Mouse (Mus musculus) liver, adult (tissue): ENCODE data around the gene Kif26b.

ENCODE experiments used
- GATA4 ChIP-seq: IDR thresholded peaks from 2 replicates; pipeline ENCODE4 v1.6.1; 2014; ENCODE audit warnings: mild to moderate bottlenecking, low read length; ENCODE audit not compliant: insufficient replicate concordance

Kif26b gene

DNA sequence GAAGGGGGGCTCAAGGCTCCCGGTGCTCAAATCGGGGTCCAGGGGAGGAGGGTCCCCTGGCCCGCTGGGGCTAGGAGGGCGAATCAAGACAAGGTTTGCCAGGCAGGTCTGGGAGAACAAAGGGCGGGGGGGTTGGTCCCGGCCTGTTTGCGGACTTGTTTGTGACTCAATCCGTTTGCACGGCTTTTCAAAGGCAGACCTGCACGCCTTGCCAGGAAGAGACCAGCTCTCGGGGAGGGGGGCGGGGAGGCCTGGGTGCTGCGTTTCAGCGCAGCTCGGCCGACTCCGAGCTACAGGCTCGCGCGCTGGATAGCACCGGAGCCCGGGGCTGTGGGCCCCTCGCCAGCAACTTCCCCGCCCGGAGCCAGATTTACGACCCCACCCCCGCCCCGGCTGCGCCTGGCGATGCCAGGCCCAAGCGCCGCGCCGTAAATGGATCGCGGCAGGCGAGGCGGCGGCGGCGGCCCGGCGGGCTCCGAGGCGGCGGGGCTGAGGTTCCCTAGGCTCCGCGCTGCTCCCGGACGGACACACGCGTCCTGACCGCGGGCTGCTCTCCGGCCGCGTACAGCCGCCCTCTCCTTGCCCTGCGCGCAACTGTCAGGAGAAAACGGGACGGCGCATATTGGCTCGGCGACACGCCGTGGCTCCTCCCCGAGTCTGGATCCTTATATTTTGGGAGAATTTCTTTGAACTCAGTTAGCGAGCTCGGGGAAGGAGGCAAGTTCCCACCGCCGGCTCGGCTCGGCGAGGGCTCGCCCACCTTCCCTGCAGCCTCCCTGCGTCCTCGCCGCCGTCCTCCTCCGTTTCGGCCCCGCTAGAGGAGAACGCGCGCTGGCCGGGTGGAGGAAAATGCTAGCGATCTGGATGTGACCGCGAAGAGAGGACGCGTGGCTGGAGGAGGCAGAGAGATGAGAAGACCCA lies at the start of gene Kif26b:
Kif26b (plus strand) TSS at position 695 of the 921 bp plus-strand sequence.
- TF ChIP-seq GATA4 = no peak

DNA sequence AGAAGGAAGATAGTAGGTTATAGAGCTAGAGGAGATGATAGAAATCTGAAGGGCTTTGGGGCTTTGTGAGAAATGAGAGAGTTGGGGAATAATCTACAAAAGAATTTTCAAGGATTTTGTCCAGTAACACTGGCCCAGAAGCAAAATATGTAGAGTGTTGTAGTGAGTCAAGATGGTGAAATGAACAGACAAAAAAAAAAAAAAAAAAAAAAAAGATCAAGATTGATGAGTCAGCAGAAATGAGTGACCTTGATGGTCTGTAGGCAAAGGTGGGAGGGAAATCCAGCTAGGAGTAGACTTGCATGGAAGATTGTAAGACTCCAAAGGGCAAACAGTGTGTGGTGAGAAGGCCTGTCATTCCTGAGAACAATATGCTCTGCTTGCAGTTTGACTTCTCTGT lies 45.1 kb upstream of the Kif26b start:
- TF ChIP-seq GATA4 = no peak

DNA sequence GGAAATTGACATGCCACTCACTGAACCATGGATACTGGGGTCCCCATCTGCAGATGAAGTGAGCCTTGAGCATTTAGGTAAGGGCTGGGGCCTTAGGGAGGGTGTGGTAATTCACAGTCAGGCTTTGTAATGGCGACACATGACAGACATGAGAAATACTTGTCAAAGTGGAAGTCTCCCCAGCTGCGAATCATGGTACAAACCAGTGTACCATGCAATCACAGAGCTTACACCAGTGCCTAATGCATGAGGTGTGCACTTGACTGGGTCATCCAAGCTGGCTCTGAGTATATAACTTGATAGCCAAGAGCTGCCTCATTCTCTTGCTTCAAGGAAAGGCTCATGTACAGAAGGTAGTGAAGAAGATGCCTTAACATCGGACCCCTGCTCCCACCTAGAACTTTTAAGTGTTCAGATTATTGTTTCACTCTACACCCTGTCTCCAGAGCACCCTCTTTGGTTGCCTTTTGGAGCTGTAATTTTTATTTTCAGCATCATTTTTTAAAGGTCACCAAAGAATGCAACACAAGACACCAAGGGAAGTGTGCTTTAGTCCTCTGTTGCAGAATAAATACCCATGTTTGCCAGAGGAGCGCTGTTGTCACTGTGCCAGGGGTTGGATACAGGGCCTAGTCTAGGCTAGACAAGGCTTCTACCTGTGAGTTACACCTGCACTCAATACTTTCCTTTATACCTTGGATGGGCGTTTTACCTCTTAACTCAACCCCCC lies 43.6 kb upstream of the Kif26b start:
- TF ChIP-seq GATA4 = no peak

DNA sequence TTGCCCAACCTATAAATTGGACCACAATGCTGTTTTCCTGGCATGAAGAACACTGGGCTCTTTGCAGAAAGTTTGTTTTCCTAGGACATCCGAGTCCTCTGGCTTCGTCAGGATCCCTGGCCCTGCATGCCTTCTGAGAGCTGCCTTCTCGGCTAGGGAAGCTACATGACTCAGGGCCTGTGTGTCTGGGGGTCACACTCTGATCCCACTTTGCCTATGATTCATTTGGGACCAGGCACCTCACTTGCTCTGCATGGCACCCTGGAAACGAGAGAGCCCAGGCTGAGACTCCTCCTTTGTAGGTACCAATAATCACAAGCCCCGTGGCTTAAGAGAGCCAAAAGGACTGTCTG lies 43.1 kb upstream of the Kif26b start:
- TF ChIP-seq GATA4 = no peak

DNA sequence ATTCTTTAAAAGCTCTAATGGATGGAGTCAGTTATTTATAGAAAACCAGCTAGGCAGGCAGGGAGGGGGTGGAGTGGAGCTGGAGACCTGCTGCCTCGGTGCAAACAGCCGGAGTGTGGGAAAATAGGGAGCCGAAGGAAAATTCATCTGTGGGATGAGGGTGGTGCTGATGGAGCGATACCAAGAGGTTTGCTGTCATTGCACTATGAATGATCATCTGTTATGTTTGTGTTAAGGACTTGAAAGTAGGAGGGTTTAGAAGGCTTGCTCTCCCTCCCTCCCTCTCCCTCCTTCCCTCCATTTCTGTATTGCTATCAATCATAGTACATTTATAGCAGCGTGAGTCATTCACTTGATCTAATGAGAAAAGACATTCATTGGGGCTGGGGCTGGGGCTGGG lies 42.1 kb upstream of the Kif26b start:
- no peak for TF ChIP-seq GATA4

DNA sequence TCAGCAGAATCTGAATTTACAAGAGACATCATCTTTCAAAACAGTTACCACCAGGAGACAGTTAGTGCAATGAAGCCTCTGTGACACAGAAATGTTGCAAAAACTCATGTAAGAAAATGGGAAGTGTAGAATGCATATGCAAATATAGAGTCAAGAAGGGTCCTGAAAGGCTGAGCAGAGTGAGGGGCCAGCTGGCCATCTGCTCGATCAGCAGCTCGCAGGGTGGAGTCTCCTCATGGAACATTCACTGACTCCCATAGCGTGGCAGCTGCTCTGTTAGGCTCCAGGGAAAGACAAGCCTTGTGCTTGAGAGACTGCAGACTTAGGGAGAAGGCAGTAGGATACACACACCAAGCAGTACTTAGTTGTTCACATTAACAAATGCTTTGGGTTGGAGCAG lies 39.8 kb upstream of the Kif26b start:
- TF ChIP-seq GATA4 = no peak

DNA sequence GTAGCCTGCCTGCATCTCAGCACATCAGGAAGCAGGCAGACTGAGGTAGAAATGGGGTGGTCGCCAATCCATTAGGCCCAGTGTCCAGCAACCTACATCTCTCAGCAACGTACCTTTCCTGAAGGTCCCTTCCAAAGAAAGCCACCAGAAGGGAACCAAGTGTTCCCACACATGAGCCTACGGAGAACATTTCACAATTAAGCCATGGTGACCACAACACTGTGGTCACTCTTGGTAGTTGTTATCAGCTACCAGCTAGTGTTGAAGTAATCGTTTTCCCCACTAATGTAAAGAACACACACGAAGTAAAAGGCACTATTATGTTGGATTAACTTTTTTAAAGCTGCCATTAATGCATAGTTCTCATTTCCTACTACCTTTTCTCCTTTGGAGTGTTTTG lies 37.2 kb upstream of the Kif26b start:
- no peak for TF ChIP-seq GATA4

DNA sequence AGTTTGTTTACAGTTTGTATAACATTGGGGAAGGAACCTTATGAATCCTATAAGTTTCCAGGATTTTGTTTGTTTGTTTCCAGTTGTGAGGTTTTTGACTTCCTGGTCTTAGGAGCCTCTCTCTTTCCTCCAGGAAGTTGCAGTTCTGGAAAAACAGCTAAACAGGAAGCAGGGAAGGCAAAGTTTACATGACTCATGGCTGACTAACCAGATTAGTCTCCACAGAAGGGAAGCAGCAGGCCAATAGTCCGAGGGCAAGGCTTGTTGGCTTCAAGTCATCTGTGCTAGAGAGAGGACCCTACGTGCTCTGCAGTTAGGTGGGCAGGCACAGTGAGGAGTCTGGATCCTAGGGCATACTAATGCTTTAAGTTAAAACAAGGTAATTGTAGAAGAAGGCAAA lies 36.4 kb upstream of the Kif26b start:
- no peak for TF ChIP-seq GATA4

DNA sequence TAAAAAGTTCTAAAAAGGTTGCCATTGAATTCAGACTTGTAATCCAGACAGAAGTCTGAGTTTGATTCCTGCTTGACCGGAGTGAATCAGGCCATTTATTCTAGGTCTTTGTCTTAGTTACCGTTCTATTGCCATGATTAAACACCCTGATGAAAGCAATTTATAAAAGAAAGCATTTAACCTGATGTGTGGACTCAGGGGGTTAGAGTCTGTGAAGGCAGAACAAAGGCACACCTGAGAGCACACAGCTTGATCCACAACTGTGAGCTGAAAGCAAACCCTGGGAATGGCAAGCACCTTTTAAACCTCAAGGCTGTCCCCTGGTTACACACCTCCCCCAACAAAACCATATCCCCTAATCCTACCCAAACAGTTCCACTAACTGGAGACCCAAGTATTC lies 32.7 kb upstream of the Kif26b start:
- TF ChIP-seq GATA4 = no peak

DNA sequence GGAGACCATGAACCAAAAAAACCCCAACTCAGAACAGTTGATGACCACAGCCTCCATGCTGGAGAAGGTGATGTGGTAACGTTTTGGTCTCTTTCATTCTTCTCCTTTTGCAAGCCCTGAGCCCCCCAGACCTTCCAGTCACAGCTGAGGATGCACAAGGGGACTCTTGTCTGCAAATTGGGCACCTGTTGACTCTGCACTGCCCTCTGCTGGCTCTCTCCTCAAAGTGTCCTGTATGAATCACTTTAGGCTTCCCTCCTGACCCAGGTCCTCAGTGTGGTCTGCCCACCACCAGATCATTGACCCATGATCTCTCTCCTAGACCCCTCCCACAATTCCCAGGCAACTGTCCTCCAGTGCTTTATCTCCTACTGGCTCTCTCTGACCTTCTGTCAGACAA lies 32.1 kb upstream of the Kif26b start:
- no peak for TF ChIP-seq GATA4

DNA sequence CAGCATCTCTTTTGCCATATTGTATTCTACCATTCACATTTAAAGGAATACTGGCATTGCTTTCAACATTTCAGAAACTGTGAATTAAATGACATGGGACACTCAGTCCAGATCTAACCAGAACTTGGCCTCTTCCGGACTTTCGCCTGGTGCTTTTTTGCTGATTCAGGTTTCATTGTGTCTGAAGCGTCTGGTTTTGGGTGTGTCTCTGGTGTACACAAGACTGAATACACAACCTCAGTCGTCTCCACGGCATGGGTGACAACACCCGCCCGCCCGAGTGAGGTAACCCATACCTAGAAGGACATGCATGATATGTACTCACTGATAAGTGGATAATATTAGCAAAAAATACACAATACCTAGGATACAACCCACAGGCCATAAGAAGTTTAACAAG lies 22.0 kb upstream of the Kif26b start:
- no peak for TF ChIP-seq GATA4

DNA sequence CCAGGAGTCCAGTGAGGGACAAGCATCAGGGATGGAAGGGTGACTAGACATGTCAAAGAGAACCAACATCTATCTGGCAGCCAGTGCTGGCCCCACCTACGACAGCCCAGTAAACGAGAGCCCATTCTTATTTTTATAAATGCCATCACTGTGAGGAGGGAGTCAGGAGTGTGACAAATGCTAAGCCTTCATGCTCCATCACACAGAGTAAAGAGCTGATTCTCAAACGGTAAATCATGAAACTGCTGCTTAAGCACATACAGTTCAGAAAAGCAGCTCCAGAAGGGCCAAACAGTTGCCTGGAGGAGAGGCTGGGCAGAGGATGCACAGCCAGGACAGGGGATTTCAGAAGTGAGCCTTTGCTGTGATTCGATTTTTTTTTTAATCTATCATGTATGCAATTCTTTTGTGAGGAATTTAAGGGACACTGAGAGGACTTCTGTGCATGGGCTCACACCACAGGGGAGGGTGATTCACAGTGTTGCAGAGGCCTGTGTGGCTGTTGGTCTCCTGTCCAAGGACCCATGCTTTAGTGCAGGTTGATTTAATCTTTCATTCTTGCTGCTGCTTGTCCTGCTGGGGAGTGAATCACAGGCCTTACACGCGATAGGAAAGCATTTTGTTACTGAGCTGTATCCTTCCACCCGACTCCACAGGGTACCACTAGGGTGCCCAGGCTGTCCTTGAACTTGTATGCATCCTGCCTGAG lies 16.4 kb upstream of the Kif26b start:
- no peak for TF ChIP-seq GATA4

DNA sequence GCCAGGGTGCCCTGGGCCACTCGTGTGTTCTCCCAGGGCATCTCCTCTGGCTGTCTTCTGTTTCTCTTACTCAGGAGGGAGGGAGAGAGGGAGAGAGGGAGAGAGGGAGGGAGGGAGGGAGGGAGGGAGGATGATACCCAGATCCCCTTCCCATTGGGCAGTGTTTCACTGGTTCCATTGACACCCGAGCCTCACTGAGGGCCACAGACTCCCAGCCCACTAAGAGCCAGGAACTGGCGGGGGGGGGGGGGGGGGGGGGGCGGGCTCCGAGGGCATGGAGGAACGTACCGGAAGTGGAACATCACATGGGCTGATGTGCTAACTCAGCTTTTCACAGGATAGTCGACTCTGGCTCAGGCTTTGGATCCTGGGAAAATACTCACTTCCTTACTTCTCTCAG lies 15.0 kb upstream of the Kif26b start:
- TF ChIP-seq GATA4 = no peak

DNA sequence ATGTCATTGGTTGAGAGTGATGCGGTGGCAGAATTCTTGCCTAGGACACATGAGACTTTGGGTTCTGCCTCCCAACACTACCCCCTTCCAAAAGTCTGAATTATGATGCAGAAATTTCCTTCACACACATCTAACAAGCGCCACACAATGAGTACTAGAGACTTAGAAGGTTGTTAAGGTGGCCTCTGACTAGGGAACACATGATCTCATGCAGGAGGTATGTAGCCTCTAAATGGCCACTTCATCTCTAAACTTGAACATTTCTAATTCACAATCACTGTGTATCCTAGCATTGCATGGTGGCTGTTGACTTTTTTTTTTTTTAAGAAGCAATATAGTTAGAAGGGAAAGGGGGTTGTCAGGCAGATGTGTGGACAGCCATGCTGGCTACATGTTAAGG lies 13.1 kb upstream of the Kif26b start:
- TF ChIP-seq GATA4 = no peak

DNA sequence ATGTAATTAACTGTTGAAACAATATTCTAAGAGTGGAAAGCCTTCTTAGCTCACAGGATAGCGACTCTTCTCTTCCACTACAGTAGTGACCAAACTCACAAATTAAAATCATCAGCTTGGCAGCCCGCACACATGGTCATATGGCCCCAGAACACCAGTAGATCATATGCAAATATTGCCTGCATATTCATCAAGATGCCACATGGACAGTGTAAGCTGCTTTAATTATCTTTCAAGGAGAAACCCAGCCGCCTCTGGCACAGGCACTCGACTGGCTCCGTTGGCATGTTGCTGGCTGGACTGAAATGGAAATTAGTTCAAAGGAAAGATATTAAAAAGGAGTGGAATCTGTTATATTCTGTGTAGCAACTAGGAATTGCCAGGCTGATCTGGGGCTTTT lies 6.5 kb upstream of the Kif26b start:
- TF ChIP-seq GATA4 = no peak

DNA sequence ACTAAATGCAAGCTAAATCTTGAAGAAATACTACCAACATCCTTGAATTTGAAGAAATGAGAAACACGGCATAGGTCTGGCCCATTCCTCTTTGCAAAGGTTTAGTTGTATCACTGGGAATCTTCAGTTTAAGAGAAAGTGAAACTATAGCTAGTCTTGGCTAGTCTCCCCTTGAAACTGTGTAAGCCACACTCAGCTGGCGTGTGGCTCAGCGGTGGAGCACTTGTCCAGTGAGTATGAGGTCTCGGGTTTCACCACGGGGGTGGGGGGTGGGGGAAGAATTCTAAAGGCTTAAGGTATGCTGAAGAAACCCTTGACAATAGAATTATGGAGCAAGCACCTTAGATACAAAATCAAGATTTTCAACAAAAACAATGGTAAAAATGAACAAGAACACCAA lies 5.8 kb upstream of the Kif26b start:
- no peak for TF ChIP-seq GATA4
